Mouse (Mus musculus) G1E (cell line): ENCODE measurements around the gene Pkp2.

Experiments
- CTCF ChIP-seq: IDR thresholded peaks from 2 replicates; pipeline ENCODE4 v1.5.1; 2012; ENCODE audit warnings: low read depth, low read length, inconsistent platforms, mixed read lengths
- GATA1 ChIP-seq: IDR thresholded peaks from 2 replicates; pipeline ENCODE4 v1.6.1; 2012; ENCODE audit warnings: borderline replicate concordance, low read length, inconsistent platforms, mixed read lengths
- GATA2 ChIP-seq: IDR thresholded peaks from 2 replicates; pipeline ENCODE4 v1.6.1; 2012; ENCODE audit warnings: low read depth, low read length, inconsistent platforms, borderline replicate concordance

GRCm38 (mm10) chr16:16261481-16261880, 48.4 kb downstream of the Pkp2 start:
- TF ChIP-seq CTCF = no peak
- no peak for TF ChIP-seq GATA2
- TF ChIP-seq GATA1 = no peak
